Mouse (Mus musculus): ENCODE data around the gene Col11a2. TPM values are rescaled to one million over a fixed set of nuclear protein-coding genes. Genes with fewer than 3 reads are reported as not detected.

The Col11a2 gene
- polyA plus RNA-seq (2015; fragmentation: Nextera tagmentation; extraction: Ambion mirVana) = 0.25 and 0.80 TPM in 2 replicates

GRCm38 (mm10) chr17:34038878-34039561 is at the start of gene Col11a2:
Col11a2 (plus strand) TSS chr17:34039437.

GRCm38 (mm10) chr17:34000150-34000537 is 39.1 kb upstream of the Col11a2 start, which contains the start of gene H2-K1:
H2-K1 (minus strand) TSS chr17:34000347.

GRCm38 (mm10) chr17:34024317-34024821 is 14.9 kb upstream of the Col11a2 start, which contains the start of gene Ring1:
Ring1 (minus strand) TSS chr17:34024680.

GRCm38 (mm10) chr17:34027656-34028223 is 11.5 kb upstream of the Col11a2 start, which contains the start of gene H2-Ke6:
H2-Ke6 (minus strand) TSS chr17:34028060.

DNA sequence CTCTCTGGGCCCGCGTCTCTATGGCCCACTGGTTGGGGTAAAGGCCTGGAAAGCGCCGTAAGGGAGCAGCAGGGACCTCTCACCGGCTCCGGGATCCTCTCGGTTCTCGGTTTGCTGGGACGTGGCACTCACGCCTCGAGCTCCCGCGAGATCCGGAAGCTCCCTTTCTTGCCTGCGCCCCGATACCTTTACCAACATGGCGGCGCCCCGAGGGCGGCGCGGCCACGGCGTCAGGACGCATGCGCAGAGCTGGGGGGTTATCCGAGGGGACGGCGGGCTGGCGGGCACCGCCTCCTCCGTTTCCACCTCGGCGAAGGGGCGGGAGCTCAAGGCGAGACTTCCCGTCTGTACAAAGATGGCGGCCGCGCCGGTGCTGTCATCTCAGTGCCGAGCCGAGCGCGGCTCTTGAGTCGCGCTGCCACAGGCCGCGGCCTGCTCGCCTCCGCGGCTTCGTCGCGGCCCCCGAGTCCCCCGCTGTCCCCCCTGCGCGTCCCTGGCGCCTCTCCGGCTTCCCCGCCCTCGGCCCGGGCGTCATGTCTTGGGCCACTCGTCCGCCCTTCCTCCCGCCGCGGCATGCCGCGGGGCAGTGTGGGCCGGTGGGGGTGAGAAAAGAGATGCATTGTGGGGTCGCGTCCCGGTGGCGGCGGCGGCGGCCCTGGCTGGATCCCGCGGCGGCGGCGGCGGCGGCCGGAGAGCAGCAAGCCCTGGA is 7.6 kb upstream of the Col11a2 start, which contains the start of the genes Slc39a7 and Rxrb:
Gene Slc39a7 (minus strand): TSS at position 218 of the 709 bp plus-strand sequence.
Gene Rxrb (plus strand): TSS at position 348 of the 709 bp plus-strand sequence.

GRCm38 (mm10) chr17:34092197-34092875 is 53.1 kb downstream of the Col11a2 start, which contains the start of gene H2-Oa:
H2-Oa (plus strand) TSS chr17:34092340.

Small RNA genes within 50 kb of the gene (microRNA-seq; reads per million reads assigned to microRNA genes)
- gene Mir219a-1 (ENCODE audit: borderline replicate concordance, insufficient number of aligned reads) (not detected), gene Mir219c (ENCODE audit: borderline replicate concordance, insufficient number of aligned reads) (not detected)

Other genes with a start within 250 kb of the Col11a2 start
- gene Kank3, start 228.9 kb upstream of the Col11a2 start, polyA plus RNA-seq (2015; fragmentation: Nextera tagmentation; extraction: Ambion mirVana) = 50.5 and 107 TPM in 2 replicates
- 1,247 and 1,332 TPM in 2 replicates for gene Rps28, start 214.9 kb upstream of the Col11a2 start, polyA plus RNA-seq (2015; fragmentation: Nextera tagmentation; extraction: Ambion mirVana)
- gene Ndufa7, start 214.9 kb upstream of the Col11a2 start, polyA plus RNA-seq (2015; fragmentation: Nextera tagmentation; extraction: Ambion mirVana) = 987 and 1,283 TPM in 2 replicates
- 89.3 and 138 TPM in 2 replicates for gene Cd320, start 196.3 kb upstream of the Col11a2 start, polyA plus RNA-seq (2015; fragmentation: Nextera tagmentation; extraction: Ambion mirVana)
- not detected in 2 replicates for gene Gm7029, start 165.6 kb upstream of the Col11a2 start, polyA plus RNA-seq (2015; fragmentation: Nextera tagmentation; extraction: Ambion mirVana)
- gene Kifc1, start 148.8 kb upstream of the Col11a2 start, polyA plus RNA-seq (2015; fragmentation: Nextera tagmentation; extraction: Ambion mirVana) = 2.3 and 3.1 TPM in 2 replicates
- gene Platr17, start 134.3 kb upstream of the Col11a2 start, polyA plus RNA-seq (2015; fragmentation: Nextera tagmentation; extraction: Ambion mirVana) = 0.27 TPM in 1 of 2 replicates, not detected in the other
- gene Daxx, start 130.0 kb upstream of the Col11a2 start, polyA plus RNA-seq (2015; fragmentation: Nextera tagmentation; extraction: Ambion mirVana) = 23.8 and 32.1 TPM in 2 replicates
- 72.5 and 91.8 TPM in 2 replicates for gene Tapbp, start 123.5 kb upstream of the Col11a2 start, polyA plus RNA-seq (2015; fragmentation: Nextera tagmentation; extraction: Ambion mirVana)
- 14.6 and 16.5 TPM in 2 replicates for gene Zbtb22, start 123.5 kb upstream of the Col11a2 start, polyA plus RNA-seq (2015; fragmentation: Nextera tagmentation; extraction: Ambion mirVana)
- gene Rgl2, start 109.9 kb upstream of the Col11a2 start, polyA plus RNA-seq (2015; fragmentation: Nextera tagmentation; extraction: Ambion mirVana) = 20.0 and 32.4 TPM in 2 replicates
- 108 and 142 TPM in 2 replicates for gene Pfdn6, start 99.1 kb upstream of the Col11a2 start, polyA plus RNA-seq (2015; fragmentation: Nextera tagmentation; extraction: Ambion mirVana)
- 17.5 and 21.3 TPM in 2 replicates for gene Wdr46, start 98.8 kb upstream of the Col11a2 start, polyA plus RNA-seq (2015; fragmentation: Nextera tagmentation; extraction: Ambion mirVana)
- 7.6 and 8.1 TPM in 2 replicates for gene B3galt4, start 87.9 kb upstream of the Col11a2 start, polyA plus RNA-seq (2015; fragmentation: Nextera tagmentation; extraction: Ambion mirVana)
- 28.4 and 40.1 TPM in 2 replicates for gene Vps52, start 83.6 kb upstream of the Col11a2 start, polyA plus RNA-seq (2015; fragmentation: Nextera tagmentation; extraction: Ambion mirVana)
- gene Rps18, start 83.4 kb upstream of the Col11a2 start, polyA plus RNA-seq (2015; fragmentation: Nextera tagmentation; extraction: Ambion mirVana) = 2,003 and 3,084 TPM in 2 replicates
- 146 and 274 TPM in 2 replicates for gene H2-K1, start 39.1 kb upstream of the Col11a2 start, polyA plus RNA-seq (2015; fragmentation: Nextera tagmentation; extraction: Ambion mirVana)
- gene Ring1, start 14.8 kb upstream of the Col11a2 start, polyA plus RNA-seq (2015; fragmentation: Nextera tagmentation; extraction: Ambion mirVana) = 22.3 and 29.6 TPM in 2 replicates
- 105 and 163 TPM in 2 replicates for gene H2-Ke6, start 11.4 kb upstream of the Col11a2 start, polyA plus RNA-seq (2015; fragmentation: Nextera tagmentation; extraction: Ambion mirVana)
- gene Slc39a7, start 7.8 kb upstream of the Col11a2 start, polyA plus RNA-seq (2015; fragmentation: Nextera tagmentation; extraction: Ambion mirVana) = 99.2 and 160 TPM in 2 replicates
- 33.2 and 38.4 TPM in 2 replicates for gene Rxrb, start 7.6 kb upstream of the Col11a2 start, polyA plus RNA-seq (2015; fragmentation: Nextera tagmentation; extraction: Ambion mirVana)
- 0.25 TPM in 1 of 2 replicates, not detected in the other for gene H2-Oa, start 52.9 kb downstream of the Col11a2 start, polyA plus RNA-seq (2015; fragmentation: Nextera tagmentation; extraction: Ambion mirVana)
- 10.2 and 13.7 TPM in 2 replicates for gene H2-DMa, start 80.1 kb downstream of the Col11a2 start, polyA plus RNA-seq (2015; fragmentation: Nextera tagmentation; extraction: Ambion mirVana)
- gene Brd2, start 83.2 kb downstream of the Col11a2 start, polyA plus RNA-seq (2015; fragmentation: Nextera tagmentation; extraction: Ambion mirVana) = 69.4 and 71.0 TPM in 2 replicates
- gene H2-DMb2, start 103.9 kb downstream of the Col11a2 start, polyA plus RNA-seq (2015; fragmentation: Nextera tagmentation; extraction: Ambion mirVana) = 0.44 and 0.97 TPM in 2 replicates
- 1.9 and 2.3 TPM in 2 replicates for gene H2-DMb1, start 113.6 kb downstream of the Col11a2 start, polyA plus RNA-seq (2015; fragmentation: Nextera tagmentation; extraction: Ambion mirVana)
- 8.0 and 13.6 TPM in 2 replicates for gene Tap1, start 148.1 kb downstream of the Col11a2 start, polyA plus RNA-seq (2015; fragmentation: Nextera tagmentation; extraction: Ambion mirVana)
- gene Psmb9, start 148.3 kb downstream of the Col11a2 start, polyA plus RNA-seq (2015; fragmentation: Nextera tagmentation; extraction: Ambion mirVana) = 16.0 and 17.9 TPM in 2 replicates
- gene Psmb8, start 158.3 kb downstream of the Col11a2 start, polyA plus RNA-seq (2015; fragmentation: Nextera tagmentation; extraction: Ambion mirVana) = 43.3 and 45.2 TPM in 2 replicates
- 10.7 and 23.8 TPM in 2 replicates for gene Tap2, start 164.1 kb downstream of the Col11a2 start, polyA plus RNA-seq (2015; fragmentation: Nextera tagmentation; extraction: Ambion mirVana)
- 0.16 and 0.21 TPM in 2 replicates for gene H2-Ob, start 199.5 kb downstream of the Col11a2 start, polyA plus RNA-seq (2015; fragmentation: Nextera tagmentation; extraction: Ambion mirVana)
- 8.1 and 12.1 TPM in 2 replicates for gene H2-Ab1, start 218.3 kb downstream of the Col11a2 start, polyA plus RNA-seq (2015; fragmentation: Nextera tagmentation; extraction: Ambion mirVana)
- 5.4 and 5.7 TPM in 2 replicates for gene H2-Aa, start 248.4 kb downstream of the Col11a2 start, polyA plus RNA-seq (2015; fragmentation: Nextera tagmentation; extraction: Ambion mirVana)